Mouse (Mus musculus) CH12.LX (cell line): Measurements from ENCODE around the gene Klf9.

ENCODE experiments used
- CTCF ChIP-seq, 2 experiments: IDR thresholded peaks in 1 of 2; conservative IDR thresholded peaks in 1 of 2; 2 replicates each; pipeline ENCODE4 v1.5.1; 2011 to 2012; ENCODE audit warnings: low read depth in 2 of 2, low read length in 2 of 2, improper control_type of control experiment in 1 of 2, inconsistent platforms in 1 of 2, mild to moderate bottlenecking in 1 of 2, moderate library complexity in 1 of 2
- EP300 ChIP-seq: IDR thresholded peaks from 2 replicates; pipeline ENCODE4 v1.6.1; 2011; ENCODE audit warnings: low read length, improper control_type of control experiment
- JUN ChIP-seq: IDR thresholded peaks from 2 replicates; pipeline ENCODE4 v1.6.1; 2011; ENCODE audit warnings: low read depth, mild to moderate bottlenecking, low read length, improper control_type of control experiment, moderate library complexity; ENCODE audit not compliant: insufficient read depth
- MAFK ChIP-seq: IDR thresholded peaks from 2 replicates; pipeline ENCODE4 v1.6.1; 2011; ENCODE audit warnings: low read length, improper control_type of control experiment; ENCODE audit not compliant: insufficient replicate concordance
- MXI1 ChIP-seq: IDR thresholded peaks from 2 replicates; pipeline ENCODE4 v1.6.1; 2011; ENCODE audit warnings: mild to moderate bottlenecking, low read depth, low read length, improper control_type of control experiment
- NELFE ChIP-seq: IDR thresholded peaks from 2 replicates; pipeline ENCODE4 v1.6.1; 2011; ENCODE audit warnings: low read depth, low read length, improper control_type of control experiment
- POLR2A ChIP-seq: IDR thresholded peaks from 2 replicates; pipeline ENCODE4 v1.6.1; 2011; ENCODE audit warnings: low read depth, mild to moderate bottlenecking, improper control_type of control experiment, low read length
- POLR2AphosphoS2 ChIP-seq: IDR thresholded peaks from 2 replicates; pipeline ENCODE4 v1.6.1; 2011; ENCODE audit warnings: low read depth, low read length, improper control_type of control experiment
- SIN3A ChIP-seq: IDR thresholded peaks from 2 replicates; pipeline ENCODE4 v1.6.1; 2012; ENCODE audit warnings: low read length, improper control_type of control experiment, inconsistent platforms
- UBTF ChIP-seq: IDR thresholded peaks from 2 replicates; pipeline ENCODE4 v1.6.1; 2012; ENCODE audit warnings: low read depth, mild to moderate bottlenecking, inconsistent platforms, low read length, improper control_type of control experiment, moderate library complexity
- USF1 ChIP-seq: IDR thresholded peaks from 2 replicates; pipeline ENCODE4 v1.6.1; 2014; ENCODE audit warnings: low read depth, mild to moderate bottlenecking, inconsistent platforms, low read length, improper control_type of control experiment
- ZNF384 ChIP-seq: IDR thresholded peaks from 2 replicates; pipeline ENCODE4 v1.6.1; 2012; ENCODE audit warnings: low read depth, low read length, improper control_type of control experiment, inconsistent platforms

- no peak for TF ChIP-seq SIN3A
- TF ChIP-seq POLR2AphosphoS2: no peak
- no peak for TF ChIP-seq CTCF (conservative IDR thresholded peaks at IDR 0.05 in 1 of 2, IDR thresholded peaks at IDR 0.05 in 1 of 2; ENCODE audit: low read depth in 2 of 2, low read length in 2 of 2)
- no peak for TF ChIP-seq MXI1
- TF ChIP-seq ZNF384: no peak
- TF ChIP-seq JUN: no peak
- TF ChIP-seq MAFK: no peak
- TF ChIP-seq EP300: no peak
- no peak for TF ChIP-seq POLR2A
- no peak for TF ChIP-seq NELFE
- no peak for TF ChIP-seq USF1
- TF ChIP-seq UBTF: no peak
Measured at GRCm38 (mm10) chr19:23142427-23143073, 1.5 kb downstream of the Klf9 start.
